9 mouse cellular contexts compared by ENCODE assay signal in the genomic region with DNA sequence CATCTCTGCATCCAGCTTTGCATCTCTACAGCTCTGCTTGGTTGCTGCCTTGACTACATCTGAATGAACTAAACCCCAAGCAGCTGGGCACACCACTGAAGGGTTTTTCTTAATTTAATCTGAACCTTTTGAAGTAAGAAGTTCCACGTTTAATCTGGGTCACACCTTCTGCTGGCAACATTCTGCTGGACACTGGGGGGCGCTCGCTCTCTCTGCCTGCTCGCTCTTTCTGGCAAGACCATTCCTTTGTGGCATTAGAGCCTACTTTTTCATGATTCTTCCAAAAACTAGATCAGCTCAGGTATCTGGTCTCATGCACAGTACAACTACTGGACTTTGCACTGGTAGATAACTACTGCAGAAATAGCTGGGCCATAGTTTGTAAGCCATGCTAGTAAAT. TPM values are rescaled to one million over a fixed set of nuclear protein-coding genes. Genes with fewer than 3 reads are reported as not detected.
DNase-seq lines count a peak whose midpoint lies in the region; ATAC-seq and TF ChIP-seq lines count a peak whose summit lies in the region.
"Had no signal": no experiment of that assay in that cellular context is flagged by ENCODE, and none has a peak within 500 bp of the region (broad histone marks: within the 10 kb centered on the region; RNA-seq: fewer than 3 reads in every experiment).

No protein-coding gene starts in this region.

- peak; percentile 68 for TF ChIP-seq CTCF in midbrain, postnatal 0 days (IDR thresholded peaks at IDR 0.05)

- H3K9ac ChIP-seq in midbrain, postnatal 0 days (replicated peaks; ENCODE audit: low read length, poor library complexity, severe bottlenecking): no peak overlapping the region
- H3K9ac ChIP-seq in heart, embryonic 11.5 days (ENCODE audit: low read depth, low read length): no peak overlapping the region
- H3K9ac ChIP-seq: limb, embryonic 13.5 days had no signal

- H3K4me1 ChIP-seq in midbrain, postnatal 0 days (ENCODE audit: insufficient read depth, low read length): no peaks in the 10 kb centered on the region
- no peaks in the 10 kb centered on the region for H3K4me1 ChIP-seq in heart, embryonic 11.5 days (ENCODE audit: control insufficient read depth, insufficient read depth, low read length)

- H3K27ac ChIP-seq in midbrain, postnatal 0 days (ENCODE audit: low read depth, low read length): no peak overlapping the region
- no peak overlapping the region for H3K27ac ChIP-seq in heart, embryonic 11.5 days (ENCODE audit: low read depth, low read length)
- H3K27ac ChIP-seq: limb, embryonic 13.5 days had no signal

- DNase-seq in layer of hippocampus, adult 11-12 months (ENCODE audit: low spot score): peak; percentile 58
- DNase-seq in layer of hippocampus, adult 9-10 months (ENCODE audit: low spot score): no peak
- peak; percentile 42 for DNase-seq in ES-CJ7 (ENCODE audit: low read depth, low spot score)
- DNase-seq in adrenal gland, adult 2 months: peak; percentile 24
- peak; percentile 42 for DNase-seq in midbrain, postnatal 0 days (ENCODE audit: low spot score)
- DNase-seq in yolk sac, embryonic 10.5 days (ENCODE audit: low spot score): no peak

- H3K4me2 ChIP-seq in midbrain, postnatal 0 days (ENCODE audit: low read depth, low read length, poor library complexity, severe bottlenecking): no peak overlapping the region
- H3K4me2 ChIP-seq in heart, embryonic 11.5 days: no peak overlapping the region
- H3K4me2 ChIP-seq: limb, embryonic 13.5 days had no signal

- peaks cover 33% of the 10 kb centered on the region for H3K36me3 ChIP-seq in midbrain, postnatal 0 days (ENCODE audit: insufficient read depth, low read length)
- no peaks in the 10 kb centered on the region for H3K36me3 ChIP-seq in heart, embryonic 11.5 days (ENCODE audit: control insufficient read depth, insufficient read depth, low read length)

- ATAC-seq in erythroblast, adult 5-6 weeks (replicated peaks; ENCODE audit: low FRiP score, poor library complexity, severe bottlenecking): peak; percentile 58; the same call in 1 of the 2 replicates
- no peak for ATAC-seq in midbrain, postnatal 0 days (ENCODE audit: low FRiP score)
- ATAC-seq in heart, embryonic 11.5 days (replicated peaks; ENCODE audit: insufficient number of reproducible peaks, low FRiP score, low TSS enrichment): no peak

- WGBS in midbrain, postnatal 0 days: 16% methylated on average over 4 of the region's 4 CpGs
- 14% methylated on average over 4 of the region's 4 CpGs for WGBS in heart, embryonic 11.5 days (ENCODE audit: insufficient replicate concordance)

- H3K4me3 ChIP-seq in midbrain, postnatal 0 days (ENCODE audit: low read depth, low read length): no peak overlapping the region
- H3K4me3 ChIP-seq in heart, embryonic 11.5 days (ENCODE audit: low read depth, low read length): no peak overlapping the region
- H3K4me3 ChIP-seq: limb, embryonic 13.5 days had no signal

- H3K9me3 ChIP-seq in midbrain, postnatal 0 days (ENCODE audit: low read length): no peaks in the 10 kb centered on the region
- no peaks in the 10 kb centered on the region for H3K9me3 ChIP-seq in heart, embryonic 11.5 days (replicated peaks; ENCODE audit: control insufficient read depth, low read length)
- H3K9me3 ChIP-seq: limb, embryonic 13.5 days had no signal

- H3K27me3 ChIP-seq in midbrain, postnatal 0 days (ENCODE audit: insufficient read depth, low read length): no peaks in the 10 kb centered on the region
- no peaks in the 10 kb centered on the region for H3K27me3 ChIP-seq in heart, embryonic 11.5 days (ENCODE audit: control insufficient read depth, insufficient read depth, low read length)

RNA-seq across cellular contexts. Expression of a gene that starts 25.7 kb away (rescaled TPM):
- total RNA-seq in adrenal gland, adult 2 months (2021): 1 to 10 TPM; 4.6 to 7.1 TPM
- polyA plus RNA-seq in adrenal gland, adult 2 months (2012; rRNA removed): 2.9 TPM in 2 replicates
- 0.42 and 0.77 TPM in 2 replicates for total RNA-seq in erythroblast, adult 5-6 weeks (2015; ENCODE audit: low replicate concordance)
- total RNA-seq in erythroblast, adult 5-6 weeks (2017; ENCODE audit: low replicate concordance): 0.14 and 0.17 TPM in 2 replicates
- 155 and 183 TPM in 2 replicates for total RNA-seq in midbrain, postnatal 0 days (2014; rRNA removed)
- polyA plus RNA-seq in midbrain, postnatal 0 days (2015; fragmentation: Nextera tagmentation; extraction: Ambion mirVana): 24.2 and 28.8 TPM in 2 replicates
- 0.84 and 0.93 TPM in 2 replicates for polyA plus RNA-seq in heart, embryonic 11.5 days (2014; fragmentation: Nextera tagmentation; extraction: Ambion mirVana)

RNA-seq across cellular contexts. Expression of a gene that starts 35.7 kb away (rescaled TPM):
- total RNA-seq in adrenal gland, adult 2 months (2021): 1 to 10 TPM in 1 of 2 experiments, under 1 TPM in 1; 0.75 to 3.1 TPM
- 0.94 and 2.3 TPM in 2 replicates for polyA plus RNA-seq in adrenal gland, adult 2 months (2012; rRNA removed)
- total RNA-seq in erythroblast, adult 5-6 weeks (2015; ENCODE audit: low replicate concordance): 20.0 and 26.1 TPM in 2 replicates
- 24.4 and 40.0 TPM in 2 replicates for total RNA-seq in erythroblast, adult 5-6 weeks (2017; ENCODE audit: low replicate concordance)
- 85.2 and 88.5 TPM in 2 replicates for total RNA-seq in midbrain, postnatal 0 days (2014; rRNA removed)
- polyA plus RNA-seq in midbrain, postnatal 0 days (2015; fragmentation: Nextera tagmentation; extraction: Ambion mirVana): 66.4 and 68.9 TPM in 2 replicates
- polyA plus RNA-seq in heart, embryonic 11.5 days (2014; fragmentation: Nextera tagmentation; extraction: Ambion mirVana): 5.9 and 7.1 TPM in 2 replicates

Comparison
In these comparisons a context has a peak if more than half of its experiments do, and no peak if none do; other contexts are left out.
1. DNase-seq: peak in layer of hippocampus, adult 11-12 months (single experiment), ES-CJ7 (single experiment), adrenal gland, adult 2 months (single experiment) and midbrain, postnatal 0 days (single experiment); none in layer of hippocampus, adult 9-10 months (single experiment) and yolk sac, embryonic 10.5 days (single experiment).
2. RNA of a gene that starts 25.7 kb away (total RNA-seq): 155 to 183 TPM in midbrain, postnatal 0 days; 4.6 to 7.1 TPM in adrenal gland, adult 2 months and 0.14 to 0.77 TPM in erythroblast, adult 5-6 weeks; every median in the first group is over 10 times any median in the second.
3. RNA of a gene that starts 35.7 kb away (total RNA-seq): 85.2 to 88.5 TPM in midbrain, postnatal 0 days and 20.0 to 40.0 TPM in erythroblast, adult 5-6 weeks; 0.75 to 3.1 TPM in adrenal gland, adult 2 months; every median in the first group is over 4 times any median in the second.